Mouse (Mus musculus) cerebellum, postnatal 14 days (tissue): Measurements from ENCODE around the gene Cdca7.

ENCODE experiments used
- DNase-seq, 2 experiments: peaks; one replicate each; pipeline ENCODE4 v3.0.0; 2021; ENCODE audit warnings: mixed read lengths in 2 of 2

Cdca7 gene

DNA sequence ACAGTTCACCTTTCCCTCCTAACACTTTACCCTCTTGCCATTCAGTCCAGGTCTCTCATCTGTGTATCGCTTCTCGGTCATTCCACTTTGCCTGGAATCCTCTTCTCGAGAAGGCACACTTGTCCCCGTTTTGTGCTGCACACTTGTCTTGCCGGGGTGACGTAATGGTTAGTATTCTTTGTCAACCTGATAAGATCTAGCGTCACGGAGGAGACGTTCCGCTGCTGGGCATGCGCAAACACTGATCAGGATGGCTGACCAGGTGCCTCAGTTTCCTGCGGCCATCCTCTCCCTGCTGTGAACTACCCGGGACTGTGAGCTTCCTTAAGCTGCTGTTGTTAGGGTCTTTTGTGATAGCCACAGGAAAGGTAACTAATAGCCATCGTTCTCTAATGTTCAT lies 17.1 kb downstream of the Cdca7 start:
- no peak for DNase-seq

GRCm38 (mm10) chr2:72499074-72499721 lies 23.2 kb downstream of the Cdca7 start:
- DNase-seq: no peak

DNA sequence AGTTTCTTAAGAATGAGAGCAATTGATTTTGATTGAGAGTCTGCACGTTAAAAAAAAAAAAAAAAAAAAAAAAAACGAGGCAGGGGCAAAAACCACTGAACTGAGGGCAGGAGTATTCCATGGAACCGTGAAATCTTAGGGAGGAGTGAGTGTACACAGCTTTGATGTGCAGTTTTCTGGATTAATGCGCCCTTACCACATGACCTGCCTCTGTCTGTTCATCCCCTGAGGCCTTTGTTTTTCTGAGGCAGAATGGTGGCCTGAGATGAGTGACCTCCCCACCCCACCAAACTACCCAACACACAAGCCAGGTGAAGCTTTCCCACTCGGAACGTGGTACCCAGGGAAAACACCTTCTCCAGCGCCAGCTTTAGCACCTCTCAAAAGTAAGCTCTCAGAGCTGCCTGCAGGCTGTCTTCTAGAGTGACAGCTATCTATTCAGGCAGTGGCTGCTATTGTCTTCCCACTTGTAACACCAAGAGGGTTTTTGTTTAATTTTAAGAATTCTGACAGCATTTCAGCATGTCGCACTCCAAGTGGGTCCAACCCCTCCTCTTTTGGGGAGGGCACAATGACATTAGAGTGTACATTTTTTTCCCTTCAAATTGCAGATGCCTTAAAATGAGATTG lies 23.9 kb downstream of the Cdca7 start:
- no peak for DNase-seq

GRCm38 (mm10) chr2:72502041-72502813 lies 26.3 kb downstream of the Cdca7 start:
- no peak for DNase-seq

- DNase-seq: no peak
These were observed 27.7 kb downstream of the Cdca7 start for GRCm38 (mm10) chr2:72503646-72504045.

- DNase-seq: no peak
These were observed 32.1 kb downstream of the Cdca7 start for GRCm38 (mm10) chr2:72507855-72508635.

DNA sequence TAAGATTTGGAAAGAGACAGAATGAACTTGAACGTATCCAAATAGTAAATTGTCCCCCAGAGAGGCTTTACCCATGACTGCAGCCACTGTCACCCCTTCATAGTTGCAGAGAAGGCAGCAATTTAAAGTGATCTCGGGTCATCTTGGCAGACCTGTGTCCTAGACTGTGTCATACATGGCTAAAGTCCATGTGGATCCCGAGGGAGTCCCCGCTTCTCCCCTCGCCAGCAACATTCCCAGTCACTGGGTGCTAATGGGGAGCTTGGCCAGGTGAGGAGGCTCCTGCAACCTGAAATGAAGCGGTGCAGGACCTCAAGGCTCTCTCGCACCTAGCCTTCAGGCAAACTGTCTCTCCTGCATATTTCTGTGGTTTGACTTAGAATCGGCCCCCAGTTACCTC lies 32.9 kb downstream of the Cdca7 start:
- DNase-seq: no peak

DNA sequence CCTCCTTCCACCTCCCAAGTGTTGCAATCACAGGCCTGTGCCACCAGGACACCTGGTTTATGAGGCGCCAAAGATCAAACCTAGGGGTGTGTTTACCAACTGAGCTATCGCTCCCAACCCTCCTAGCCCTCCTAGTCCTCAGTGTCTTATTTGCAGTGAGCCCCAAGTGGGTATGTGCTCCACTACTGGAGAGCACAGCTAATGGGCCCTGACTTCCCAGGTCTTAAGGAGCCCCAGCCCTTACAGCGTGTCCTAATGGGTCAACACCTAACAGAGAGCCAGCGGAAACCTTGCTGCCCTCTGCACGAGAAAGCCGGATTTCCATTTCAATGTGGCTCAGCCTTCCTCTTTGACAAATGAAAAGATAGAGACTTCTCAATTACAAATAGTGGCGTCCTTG lies 39.6 kb downstream of the Cdca7 start:
- no peak for DNase-seq

GRCm38 (mm10) chr2:72515971-72516719 lies 40.2 kb downstream of the Cdca7 start:
- DNase-seq: peak; percentile 93 to 95

- DNase-seq: no peak
These were observed 40.7 kb downstream of the Cdca7 start for GRCm38 (mm10) chr2:72516720-72517089.

GRCm38 (mm10) chr2:72524022-72524421 lies 48.1 kb downstream of the Cdca7 start:
- DNase-seq: no peak

DNA sequence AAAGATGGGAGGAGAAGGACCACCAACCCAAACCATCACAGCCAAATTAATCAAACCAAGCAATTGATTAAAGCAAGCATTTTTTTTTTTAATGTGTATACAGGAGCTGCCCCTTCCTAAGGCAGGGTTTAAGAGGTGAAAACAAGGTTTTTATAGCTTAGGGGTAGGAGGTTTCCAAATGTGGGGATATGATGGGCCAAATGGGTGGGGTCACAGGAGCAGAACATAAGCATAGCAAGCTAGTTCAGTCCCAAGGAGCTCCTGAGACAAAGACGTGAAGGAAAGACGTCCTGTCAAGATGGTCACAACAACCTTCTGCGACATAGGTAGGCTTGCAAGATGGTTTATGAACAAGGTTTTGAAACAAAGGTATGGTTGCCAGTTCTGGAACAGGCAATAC lies 49.6 kb downstream of the Cdca7 start:
- DNase-seq: no peak

DNA sequence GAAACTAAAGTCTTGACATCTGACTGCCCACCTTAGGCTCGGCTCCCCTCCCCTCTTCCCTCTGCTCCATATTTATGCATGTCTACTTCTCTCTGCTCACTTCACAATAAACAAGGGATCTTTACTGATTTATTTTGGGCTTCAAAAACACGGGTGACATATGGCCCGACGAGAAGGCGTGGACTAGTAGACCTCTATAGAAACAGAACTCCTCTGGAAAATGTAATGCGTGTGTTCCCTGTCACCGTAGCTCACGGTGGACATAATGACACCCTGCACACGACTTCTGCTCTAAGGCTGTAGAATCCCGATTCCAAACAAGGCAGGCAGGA lies 53.0 kb downstream of the Cdca7 start:
- no peak for DNase-seq

DNA sequence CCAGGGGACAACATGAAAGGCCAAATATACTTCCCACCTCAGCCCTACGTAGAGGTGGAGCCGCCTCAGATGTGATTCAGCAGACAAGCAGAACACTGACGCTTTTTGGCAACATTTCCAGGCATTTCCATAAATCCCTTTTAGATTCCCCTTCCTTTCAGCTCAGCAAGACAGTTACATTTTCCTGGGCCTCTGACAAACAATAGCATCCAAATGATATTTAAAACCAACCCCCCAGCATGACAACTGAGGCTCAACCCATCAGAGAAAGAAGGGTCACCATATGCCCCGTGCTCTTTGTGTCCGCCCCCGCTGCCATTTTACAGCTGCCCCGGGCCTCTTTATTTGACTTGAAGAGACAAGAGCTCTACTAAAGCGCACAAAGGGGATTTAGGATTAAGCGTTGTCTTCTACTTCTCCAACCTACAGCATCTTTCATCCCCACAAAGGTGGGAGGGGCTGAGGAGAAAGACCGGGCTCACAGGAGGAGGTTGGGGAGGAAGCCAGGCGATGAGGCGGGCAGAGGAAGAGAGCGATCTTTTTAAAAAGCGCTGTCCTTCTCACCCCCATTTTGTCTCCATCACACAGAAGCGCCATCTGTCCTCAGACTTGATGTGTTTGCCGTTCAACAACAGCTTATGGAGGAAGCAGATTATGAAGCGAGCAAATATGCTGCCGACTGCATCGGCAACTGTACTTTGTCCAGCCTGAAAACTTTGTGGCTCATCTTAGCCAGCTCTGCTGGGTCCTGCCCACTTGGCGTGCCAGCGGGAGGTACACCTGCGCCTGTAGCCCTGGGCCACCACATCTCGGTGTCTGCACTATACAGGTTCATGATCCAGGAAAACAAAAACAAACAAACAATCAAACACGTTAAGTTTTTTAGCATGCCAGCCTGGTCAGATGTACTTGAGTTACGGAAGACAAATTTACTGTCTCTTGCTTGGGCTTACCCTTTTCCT lies 53.7 kb downstream of the Cdca7 start:
- peak; percentile 58 to 62 for DNase-seq

- no peak for DNase-seq
These were observed 59.9 kb downstream of the Cdca7 start for GRCm38 (mm10) chr2:72535889-72536288.
